22 mouse cellular contexts compared by ENCODE assay signal in genomic region chr8:103373007-103373406, GRCm38 (mm10).
DNase-seq lines count a peak whose midpoint lies in the region; ATAC-seq and TF ChIP-seq lines count a peak whose summit lies in the region.
"Had no signal": no experiment of that assay in that cellular context is flagged by ENCODE, and none has a peak within 500 bp of the region (broad histone marks: within the 10 kb centered on the region; RNA-seq: fewer than 3 reads in every experiment).

No protein-coding gene starts in this region.

- no peaks in the 10 kb centered on the region for H3K27me3 ChIP-seq in Patski
- H3K27me3 ChIP-seq: forebrain, embryonic 12.5 days; kidney, embryonic 15.5 days; liver, embryonic 15.5 days; midbrain, embryonic 12.5 days; neural tube, embryonic 12.5 days had no signal

- CTCF ChIA-PET in Patski (lab: Charles Lee): interaction anchor here (0.7 to 1.4 kb wide), 3 partner anchors 8 to 147 kb away, joined by 3 to 4 read pairs (median 3); no protein-coding TSS in a partner anchor

- peak; percentile 19 to 55 for DNase-seq in gastrocnemius, postnatal 4 days (ENCODE audit: low spot score in 2 of 2)
- DNase-seq in gastrocnemius, adult 18-20 months (ENCODE audit: low spot score): no peak
- DNase-seq in 3T3-L1 (ENCODE audit: low read depth, low spot score): peak; percentile 25
- no peak for DNase-seq in Patski (ENCODE audit: low read depth, low spot score)
- DNase-seq in retina, embryonic 14.5 days (ENCODE audit: low spot score): peak; percentile 28
- DNase-seq in left cerebral cortex, adult 18-20 months (ENCODE audit: low spot score in 2 of 2): no peak
- DNase-seq: adrenal gland, adult 8-10 months; B cell, adult 2 months; cerebellum, adult 8-10 months; cerebellum, postnatal 25 days; kidney, adult 18-20 months; kidney, postnatal 36 days; lung, postnatal 36 days; thymus, adult 2 months; thymus, postnatal 4 days had no signal

- ATAC-seq in Patski: peak; percentile 7
- ATAC-seq in frontal cortex, adult (ENCODE audit: low TSS enrichment): no peak
- ATAC-seq: hindbrain, embryonic 16.5 days had no signal

- POLR2A ChIA-PET in Patski (lab: Charles Lee): interaction anchor here (0.7 to 1.1 kb wide), 3 partner anchors 9 to 76 kb away, joined by 3 to 4 read pairs (median 3); no protein-coding TSS in a partner anchor

- in situ Hi-C loops in Patski (cut with MboI; ENCODE audit: low pct_unique_long_range_greater_than_20kb): no loop called here

- TF ChIP-seq CTCF in Patski (IDR thresholded peaks at IDR 0.05): no peak

Comparison
In these comparisons a context has a peak if more than half of its experiments do, and no peak if none do; other contexts are left out.
1. DNase-seq: peak in gastrocnemius, postnatal 4 days (2 of 2), 3T3-L1 (single experiment) and retina, embryonic 14.5 days (single experiment); none in gastrocnemius, adult 18-20 months (single experiment), Patski (single experiment) and left cerebral cortex, adult 18-20 months (0 of 2).